Mouse (Mus musculus) retina, adult 2 months (tissue): Measurements from ENCODE around the gene Ifi27l2b.
"Not testable (repeated sequence)": the region's sequence is repeated elsewhere in the genome, so short reads cannot be mapped to it uniquely, and the experiment has no call there.

ENCODE experiments used
- DNase-seq: peaks from one replicate; pipeline ENCODE4 v3.0.0-alpha.2; 2012; ENCODE audit warnings: low read depth, low spot score

The Ifi27l2b gene

DNA sequence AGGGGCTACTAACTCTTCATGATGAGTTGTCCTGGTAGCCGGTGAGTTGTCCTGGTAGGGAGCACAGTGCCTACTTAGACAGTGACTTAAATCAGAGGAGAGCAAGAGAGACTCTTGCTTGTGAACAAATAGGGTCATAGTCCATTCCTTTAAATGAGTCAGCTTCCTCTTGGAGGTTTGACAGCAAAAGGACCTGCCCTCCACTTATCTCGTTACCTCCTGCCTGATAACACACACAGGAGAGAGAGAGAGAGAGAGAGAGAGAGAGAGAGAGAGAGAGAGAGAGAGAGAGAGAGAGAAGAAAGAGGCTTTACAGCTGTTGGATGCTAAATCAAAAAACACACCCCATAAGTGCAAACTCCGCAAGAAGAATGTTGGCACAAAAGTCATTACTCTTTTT lies at the start of gene Ifi27l2b:
Gene Ifi27l2b, minus strand, starts transcription at position 84 of the 400 bp plus-strand sequence.
- DNase-seq, result no peak

- no peak for DNase-seq
These were observed 47.4 kb upstream of the Ifi27l2b start for GRCm38 (mm10) chr12:103504402-103504801.

- DNase-seq, result no peak
These were observed 46.3 kb upstream of the Ifi27l2b start for GRCm38 (mm10) chr12:103503300-103503699.

GRCm38 (mm10) chr12:103499261-103499660 lies 42.2 kb upstream of the Ifi27l2b start:
- no peak for DNase-seq

DNA sequence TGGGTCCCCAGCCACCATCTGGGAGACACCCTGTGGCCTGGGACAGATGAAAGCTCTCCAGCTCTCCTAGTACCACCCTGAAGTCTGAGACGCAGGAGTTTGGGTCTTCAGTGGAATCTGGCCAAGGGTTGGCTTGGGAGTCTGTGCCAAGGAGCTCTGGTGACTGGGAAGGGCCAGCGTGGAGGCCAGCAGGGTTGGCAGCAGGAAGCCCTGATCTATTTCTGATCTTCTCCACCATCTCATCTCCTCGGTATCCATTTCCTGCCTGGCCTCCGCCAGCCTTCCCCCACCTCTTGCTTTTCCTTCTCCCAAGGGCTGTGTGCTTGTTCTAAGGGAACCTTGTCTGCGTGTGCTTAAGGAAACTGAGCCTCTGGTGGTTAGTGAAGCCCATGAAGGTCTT lies 41.7 kb upstream of the Ifi27l2b start:
- no peak for DNase-seq

- DNase-seq, result no peak
These were observed 37.5 kb upstream of the Ifi27l2b start for GRCm38 (mm10) chr12:103494486-103494885.

DNA sequence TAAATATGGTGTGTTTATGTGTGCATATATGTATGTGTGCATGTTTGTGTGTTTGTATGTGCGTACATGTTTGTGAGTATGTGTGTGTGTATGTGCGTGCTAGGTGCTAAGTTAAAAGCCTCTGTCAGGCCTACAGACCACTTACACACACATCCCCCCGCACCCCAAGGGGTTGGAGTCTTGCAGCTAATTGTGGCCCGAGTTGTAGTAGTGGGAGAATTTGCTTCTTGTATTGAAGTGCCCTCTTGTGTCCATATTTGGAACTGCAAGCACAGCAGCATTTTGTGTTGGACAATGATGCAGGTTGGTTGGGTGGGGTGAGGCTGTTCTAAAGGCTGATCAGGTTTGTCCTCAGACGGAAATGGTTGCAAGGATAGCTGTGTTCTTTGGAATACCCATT lies 35.7 kb upstream of the Ifi27l2b start:
- DNase-seq, result peak; percentile 64

- no peak for DNase-seq
These were observed 34.2 kb upstream of the Ifi27l2b start for GRCm38 (mm10) chr12:103491091-103491730.

GRCm38 (mm10) chr12:103487750-103488149 lies 30.7 kb upstream of the Ifi27l2b start:
- no peak for DNase-seq

- DNase-seq, result no peak
These were observed 30.3 kb upstream of the Ifi27l2b start for GRCm38 (mm10) chr12:103487276-103487675.

GRCm38 (mm10) chr12:103486726-103487125 lies 29.7 kb upstream of the Ifi27l2b start:
- no peak for DNase-seq

GRCm38 (mm10) chr12:103484200-103484972 lies 27.4 kb upstream of the Ifi27l2b start:
- not testable (repeated sequence) for DNase-seq

DNA sequence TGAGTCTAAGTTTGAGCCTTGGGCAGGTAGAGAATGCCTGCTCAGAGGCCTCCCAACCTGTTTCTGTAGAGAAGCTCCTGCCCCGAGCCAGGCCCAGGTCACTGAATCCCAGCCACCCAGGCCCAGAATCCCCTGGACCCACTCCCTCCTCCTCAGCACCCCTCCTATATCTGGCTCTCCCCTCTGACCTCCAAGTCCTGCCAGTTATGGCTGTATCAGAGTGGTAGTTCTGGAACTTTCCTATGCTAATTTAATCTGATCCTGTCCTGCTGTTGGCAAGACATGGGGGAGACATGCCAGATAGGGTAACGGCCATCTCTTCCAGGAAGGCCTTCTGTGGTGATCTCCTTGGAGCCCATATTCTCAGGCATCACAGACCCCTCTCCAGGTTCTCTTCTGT lies 25.8 kb upstream of the Ifi27l2b start:
- DNase-seq, result no peak

- no peak for DNase-seq
These were observed 24.6 kb upstream of the Ifi27l2b start for GRCm38 (mm10) chr12:103481671-103482070.

GRCm38 (mm10) chr12:103477461-103478015 lies 20.5 kb upstream of the Ifi27l2b start:
- no peak for DNase-seq

DNA sequence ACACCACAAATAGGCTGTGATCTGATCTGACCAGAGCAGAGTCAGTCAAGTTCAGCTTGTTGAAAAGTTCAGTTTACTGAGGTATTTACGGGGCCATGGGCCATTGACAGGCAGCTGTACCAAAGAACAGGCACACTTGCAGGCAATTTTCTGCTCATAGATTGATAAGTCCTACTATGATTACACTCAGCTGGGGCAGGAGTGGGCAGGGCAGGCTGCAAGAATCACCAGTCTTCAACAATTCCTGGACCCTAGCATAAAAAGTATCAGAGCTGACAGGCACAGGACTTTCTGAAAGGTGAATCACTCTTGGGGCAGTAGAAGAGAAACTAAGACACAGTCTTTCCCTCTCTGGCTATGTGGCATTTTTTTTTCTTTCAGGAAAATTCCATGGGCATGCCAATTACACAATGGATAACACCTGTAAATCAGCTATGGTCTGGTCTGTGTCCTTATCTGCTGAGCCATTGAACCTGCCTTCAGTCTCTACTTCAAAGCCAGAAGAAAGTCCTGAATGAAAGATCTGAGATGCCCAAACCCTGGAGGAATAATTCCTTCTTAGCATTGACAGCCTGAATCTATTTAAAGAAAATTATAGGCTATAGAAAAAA lies 19.9 kb upstream of the Ifi27l2b start:
- no peak for DNase-seq

DNA sequence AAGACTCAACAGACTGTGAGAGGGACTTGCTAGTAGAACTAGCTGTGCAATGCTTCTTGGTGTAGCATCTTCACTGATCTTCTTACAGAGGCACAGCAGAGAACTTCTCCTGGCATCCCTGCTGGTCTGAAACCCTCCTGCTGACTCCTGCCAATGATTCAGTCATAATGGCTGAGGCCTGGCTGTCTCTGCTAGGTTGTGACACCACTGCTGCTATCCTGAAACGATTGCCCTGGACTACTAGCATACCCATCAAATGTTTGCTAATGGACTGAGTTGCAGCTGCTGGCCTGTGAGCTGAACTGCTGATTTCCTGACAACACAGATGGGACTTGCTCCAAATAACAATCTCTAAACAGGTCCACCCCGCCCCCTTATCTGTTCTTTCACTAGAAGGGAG lies 17.5 kb upstream of the Ifi27l2b start:
- DNase-seq, result no peak

DNA sequence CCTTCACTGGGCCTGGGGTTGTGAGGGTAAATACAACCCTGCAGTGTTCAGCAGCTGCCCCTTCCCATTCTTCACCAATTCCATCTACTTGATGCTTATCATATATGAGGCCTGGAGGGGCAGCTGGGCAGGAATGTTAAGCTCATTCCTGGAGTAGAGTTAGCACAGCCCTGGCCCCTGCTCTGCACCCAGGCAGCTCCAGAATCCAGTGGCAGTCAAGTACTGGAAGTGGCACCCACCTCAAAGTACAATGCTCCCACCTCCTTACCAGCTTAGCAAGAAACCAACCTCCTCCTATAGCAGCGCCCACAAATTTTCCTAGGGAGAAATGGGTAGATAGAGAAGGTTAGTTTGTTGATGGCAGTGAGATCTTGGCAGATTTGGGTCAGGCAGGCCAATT lies 296 bp downstream of the Ifi27l2b start:
- not testable (repeated sequence) for DNase-seq

GRCm38 (mm10) chr12:103453361-103453760 lies 3.7 kb downstream of the Ifi27l2b start:
- DNase-seq, result no peak

GRCm38 (mm10) chr12:103445060-103445459 lies 12.0 kb downstream of the Ifi27l2b start:
- DNase-seq, result no peak

GRCm38 (mm10) chr12:103444261-103444660 lies 12.8 kb downstream of the Ifi27l2b start:
- not testable (repeated sequence) for DNase-seq

- no peak for DNase-seq
These were observed 13.5 kb downstream of the Ifi27l2b start, which contains the start of gene Ifi27l2a for GRCm38 (mm10) chr12:103443524-103443923. Gene Ifi27l2a, minus strand, starts transcription at chr12:103443680.
